Comparison of ENCODE assay signal across 17 mouse cellular contexts in the genomic region with DNA sequence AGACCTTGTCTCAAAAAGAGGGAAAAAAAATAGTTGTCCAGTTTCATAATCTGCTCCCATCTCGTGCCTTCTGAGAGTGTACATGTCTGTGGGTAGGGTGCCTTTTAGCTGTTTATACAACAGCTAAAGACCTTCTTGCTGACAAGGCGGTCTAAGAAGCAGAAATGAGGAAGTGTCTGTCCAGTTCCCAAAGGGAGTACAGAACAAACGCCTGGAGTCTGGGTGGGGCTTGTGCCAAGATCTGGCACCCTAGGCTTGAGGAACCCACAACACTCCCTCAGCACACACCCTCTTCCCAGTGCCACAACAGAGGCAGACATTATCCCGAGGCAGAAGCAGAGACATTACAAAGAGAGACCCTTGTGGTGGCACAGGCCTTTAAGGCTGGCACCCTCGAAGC. TPM values are rescaled to one million over a fixed set of nuclear protein-coding genes. Genes with fewer than 3 reads are reported as not detected.
DNase-seq lines count a peak whose midpoint lies in the region.
"Had no signal": no experiment of that assay in that cellular context is flagged by ENCODE, and none has a peak within 500 bp of the region (broad histone marks: within the 10 kb centered on the region; RNA-seq: fewer than 3 reads in every experiment).

No protein-coding gene starts in this region.

- H3K36me3 ChIP-seq in heart, embryonic 10.5 days = no peaks in the 10 kb centered on the region
- H3K36me3 ChIP-seq: embryonic facial prominence, embryonic 15.5 days; forebrain, embryonic 10.5 days; kidney, embryonic 15.5 days; limb, embryonic 13.5 days; liver, embryonic 15.5 days; midbrain, embryonic 15.5 days had no signal

- WGBS in heart, embryonic 10.5 days = 76% methylated on average over 5 of the region's 5 CpGs

- no peak overlapping the region for H3K4me3 ChIP-seq in heart, embryonic 10.5 days
- H3K4me3 ChIP-seq in brown adipose tissue, adult 24 weeks (ENCODE audit: insufficient read depth, low read depth, low read length) = no peak overlapping the region
- H3K4me3 ChIP-seq: embryonic facial prominence, embryonic 15.5 days; forebrain, embryonic 10.5 days; kidney, embryonic 15.5 days; layer of hippocampus, adult 2 months; limb, embryonic 13.5 days; liver, embryonic 15.5 days; midbrain, embryonic 15.5 days had no signal

- H3K27ac ChIP-seq in heart, embryonic 10.5 days = no peak overlapping the region
- H3K27ac ChIP-seq in brown adipose tissue, adult 24 weeks (replicated peaks; ENCODE audit: low read depth, low read length) = peak overlapping the region; percentile 43
- H3K27ac ChIP-seq: embryonic facial prominence, embryonic 15.5 days; forebrain, embryonic 10.5 days; layer of hippocampus, adult 2 months; limb, embryonic 13.5 days; liver, embryonic 15.5 days; midbrain, embryonic 15.5 days had no signal

- peak; percentile 26 to 76 for DNase-seq in heart, adult 18-20 months
- DNase-seq in heart, embryonic 10.5 days (ENCODE audit: low spot score) = no peak
- DNase-seq in left cerebral cortex, postnatal 14 days (ENCODE audit: low spot score in 2 of 2) = peak; percentile 28 to 43
- DNase-seq in left cerebral cortex, postnatal 10 days (ENCODE audit: extremely low spot score in 1 of 2, low spot score in 2 of 2) = no peak
- DNase-seq in skeletal muscle tissue, adult 2 months (ENCODE audit: low read depth, low spot score) = peak; percentile 48
- DNase-seq in thymus, postnatal 36 days = no peak
- DNase-seq in urinary bladder, postnatal 14 days (ENCODE audit: low spot score) = no peak
- DNase-seq: right cerebral cortex, postnatal 4 days had no signal

- peaks cover 44% of the 10 kb centered on the region for H3K4me1 ChIP-seq in heart, embryonic 10.5 days
- H3K4me1 ChIP-seq in brown adipose tissue, adult 24 weeks (ENCODE audit: control insufficient read depth, insufficient read depth, insufficient read length, low read length) = peaks cover 6% of the 10 kb centered on the region; the same call in 1 of the 2 replicates

- intact Hi-C loops in left cerebral cortex, postnatal 14 days (cut with DNase I) = no loop called here
- intact Hi-C loops in left cerebral cortex, postnatal 10 days (cut with DNase I) = no loop called here

- peaks cover 24% of the 10 kb centered on the region for H3K27me3 ChIP-seq in heart, embryonic 10.5 days (ENCODE audit: insufficient read depth, poor library complexity, severe bottlenecking)
- H3K27me3 ChIP-seq: kidney, embryonic 15.5 days had no signal

- H3K9me3 ChIP-seq in heart, embryonic 10.5 days = no peaks in the 10 kb centered on the region
- H3K9me3 ChIP-seq: embryonic facial prominence, embryonic 15.5 days; forebrain, embryonic 10.5 days; kidney, embryonic 15.5 days; limb, embryonic 13.5 days; liver, embryonic 15.5 days; midbrain, embryonic 15.5 days had no signal

RNA-seq across cellular contexts. Expression of gene Tmem37, which starts 1.6 kb away (rescaled TPM):
- total RNA-seq in heart, adult 18-20 months (2021) = 1 to 10 TPM; 7.0 to 8.0 TPM
- polyA plus RNA-seq in heart, embryonic 10.5 days (2016; fragmentation: Nextera tagmentation; extraction: Ambion mirVana) = 17.5 and 22.5 TPM in 2 replicates
- total RNA-seq in left cerebral cortex, postnatal 14 days (2021) = 1 to 10 TPM; 1.7 to 1.8 TPM
- 1 to 10 TPM; 1.4 to 1.8 TPM for total RNA-seq in left cerebral cortex, postnatal 10 days (2021)
- polyA plus RNA-seq in brown adipose tissue, adult 24 weeks (2012; ENCODE audit: insufficient read depth, insufficient read length, missing spikeins) = 53.3 and 66.7 TPM in 2 replicates
- total RNA-seq: neutrophil, adult 5-6 weeks had no signal

RNA-seq across cellular contexts. Expression of gene Dbi, which starts 45.4 kb away (rescaled TPM):
- 100 to 1,000 TPM; 307 to 318 TPM for total RNA-seq in heart, adult 18-20 months (2021)
- polyA plus RNA-seq in heart, embryonic 10.5 days (2016; fragmentation: Nextera tagmentation; extraction: Ambion mirVana) = 647 and 658 TPM in 2 replicates
- 100 to 1,000 TPM; 281 to 285 TPM for total RNA-seq in left cerebral cortex, postnatal 14 days (2021)
- total RNA-seq in left cerebral cortex, postnatal 10 days (2021) = 100 to 1,000 TPM; 343 to 360 TPM
- polyA plus RNA-seq in brown adipose tissue, adult 24 weeks (2012; ENCODE audit: insufficient read depth, insufficient read length, missing spikeins) = 8,737 and 9,357 TPM in 2 replicates

RNA-seq across cellular contexts. Expression of gene 3110009E18Rik, which starts 45.5 kb away (rescaled TPM):
- 1 to 10 TPM; 6.2 to 6.4 TPM for total RNA-seq in heart, adult 18-20 months (2021)
- 13.0 and 15.0 TPM in 2 replicates for polyA plus RNA-seq in heart, embryonic 10.5 days (2016; fragmentation: Nextera tagmentation; extraction: Ambion mirVana)
- 1 to 10 TPM; 4.8 to 8.8 TPM for total RNA-seq in left cerebral cortex, postnatal 14 days (2021)
- 1 to 10 TPM; 6.8 to 8.7 TPM for total RNA-seq in left cerebral cortex, postnatal 10 days (2021)
- 3.3 and 8.9 TPM in 2 replicates for polyA plus RNA-seq in brown adipose tissue, adult 24 weeks (2012; ENCODE audit: insufficient read depth, insufficient read length, missing spikeins)

Comparison
In these comparisons a context has a peak if more than half of its experiments do, and no peak if none do; other contexts are left out.
1. DNase-seq: peak in heart, adult 18-20 months (2 of 2), left cerebral cortex, postnatal 14 days (2 of 2) and skeletal muscle tissue, adult 2 months (single experiment); none in heart, embryonic 10.5 days (single experiment), left cerebral cortex, postnatal 10 days (0 of 2), thymus, postnatal 36 days (0 of 2) and urinary bladder, postnatal 14 days (single experiment).